Mouse (Mus musculus) kidney, adult 2 months (tissue): ENCODE measurements around the gene Ambra1.

Source experiments
- CTCF ChIP-seq: fragments of 200-500 bp; conservative IDR thresholded peaks from 2 replicates; pipeline ENCODE4 v1.5.1; 2011; ENCODE audit warnings: low read depth, mild to moderate bottlenecking, control low read depth, low read length, moderate library complexity, mixed read lengths; ENCODE audit not compliant: insufficient read depth, insufficient read length
- POLR2A ChIP-seq: fragments of 200-500 bp; IDR thresholded peaks from one replicate; pipeline ENCODE4 v1.6.1; 2011; ENCODE audit warnings: low read depth, low read length, control low read depth

DNA sequence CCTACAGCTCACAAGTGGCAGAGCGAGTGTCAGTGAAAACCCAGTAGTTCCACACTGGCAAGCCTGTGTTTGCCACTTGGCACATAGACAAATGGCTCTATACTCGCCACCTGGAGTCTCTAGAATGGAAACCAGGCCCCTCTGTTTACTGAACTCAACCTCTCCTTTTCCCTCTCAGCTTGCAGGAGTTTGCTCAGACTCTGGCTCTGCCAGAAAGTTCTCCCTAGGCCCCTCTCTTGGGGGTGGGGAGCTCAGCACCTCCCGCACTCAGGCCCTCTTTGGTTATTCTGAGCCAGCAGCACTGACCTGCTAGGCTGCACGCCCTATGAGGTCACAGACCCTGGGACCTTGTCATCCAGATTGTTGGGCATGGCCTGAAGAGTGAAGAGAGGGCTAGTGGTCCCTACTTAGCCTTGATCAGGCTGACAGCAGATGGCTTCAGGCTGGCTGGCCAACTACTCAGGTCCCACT lies 225.2 kb downstream of the Ambra1 start:
- TF ChIP-seq POLR2A (no peak), CTCF (no peak)
